Mouse (Mus musculus): Measurements from ENCODE around the gene Htt. TPM values are rescaled to one million over a fixed set of nuclear protein-coding genes. Genes with fewer than 3 reads are reported as not detected.

Gene Htt
- total RNA-seq, 1 experiment from 2014 or later: 19.7 TPM

- no peak for ATAC-seq (replicated peaks; ENCODE audit: insufficient number of reproducible peaks, low FRiP score, low TSS enrichment, poor library complexity, severe bottlenecking)
Measured at GRCm38 (mm10) chr5:34922531-34922930, 161.0 kb downstream of the Htt start.

GRCm38 (mm10) chr5:34923920-34924319 lies 162.4 kb downstream of the Htt start:
- ATAC-seq (replicated peaks; ENCODE audit: insufficient number of reproducible peaks, low FRiP score, low TSS enrichment, poor library complexity, severe bottlenecking): no peak

- no peak for ATAC-seq (replicated peaks; ENCODE audit: insufficient number of reproducible peaks, low FRiP score, low TSS enrichment, poor library complexity, severe bottlenecking)
Measured at GRCm38 (mm10) chr5:34924519-34924918, 163.0 kb downstream of the Htt start.

GRCm38 (mm10) chr5:34927648-34928047 lies 166.1 kb downstream of the Htt start:
- no peak for ATAC-seq (replicated peaks; ENCODE audit: insufficient number of reproducible peaks, low FRiP score, low TSS enrichment, poor library complexity, severe bottlenecking)

GRCm38 (mm10) chr5:34930151-34930975 lies 168.8 kb downstream of the Htt start:
- ATAC-seq (replicated peaks; ENCODE audit: insufficient number of reproducible peaks, low FRiP score, low TSS enrichment, poor library complexity, severe bottlenecking): no peak

GRCm38 (mm10) chr5:34931091-34931490 lies 169.6 kb downstream of the Htt start:
- no peak for ATAC-seq (replicated peaks; ENCODE audit: insufficient number of reproducible peaks, low FRiP score, low TSS enrichment, poor library complexity, severe bottlenecking)

- no peak for ATAC-seq (replicated peaks; ENCODE audit: insufficient number of reproducible peaks, low FRiP score, low TSS enrichment, poor library complexity, severe bottlenecking)
Measured at GRCm38 (mm10) chr5:34931516-34932457, 170.2 kb downstream of the Htt start.

GRCm38 (mm10) chr5:34932458-34932806 lies 170.9 kb downstream of the Htt start:
- ATAC-seq (replicated peaks; ENCODE audit: insufficient number of reproducible peaks, low FRiP score, low TSS enrichment, poor library complexity, severe bottlenecking): no peak

- no peak for ATAC-seq (replicated peaks; ENCODE audit: insufficient number of reproducible peaks, low FRiP score, low TSS enrichment, poor library complexity, severe bottlenecking)
Measured at GRCm38 (mm10) chr5:34933461-34933860, 171.9 kb downstream of the Htt start.

- ATAC-seq (replicated peaks; ENCODE audit: insufficient number of reproducible peaks, low FRiP score, low TSS enrichment, poor library complexity, severe bottlenecking): no peak
Measured at GRCm38 (mm10) chr5:34941710-34942470, 180.3 kb downstream of the Htt start.

GRCm38 (mm10) chr5:34943428-34943827 lies 181.9 kb downstream of the Htt start:
- ATAC-seq (replicated peaks; ENCODE audit: insufficient number of reproducible peaks, low FRiP score, low TSS enrichment, poor library complexity, severe bottlenecking): no peak

GRCm38 (mm10) chr5:34948861-34949760 lies 187.6 kb downstream of the Htt start, which contains the start of gene Rgs12:
Gene Rgs12, plus strand, starts transcription at chr5:34949445.
- ATAC-seq (replicated peaks; ENCODE audit: insufficient number of reproducible peaks, low FRiP score, low TSS enrichment, poor library complexity, severe bottlenecking): peak; percentile 64

GRCm38 (mm10) chr5:34949769-34950211 lies 188.2 kb downstream of the Htt start:
- no peak for ATAC-seq (replicated peaks; ENCODE audit: insufficient number of reproducible peaks, low FRiP score, low TSS enrichment, poor library complexity, severe bottlenecking)

GRCm38 (mm10) chr5:34950486-34951160 lies 189.1 kb downstream of the Htt start:
- no peak for ATAC-seq (replicated peaks; ENCODE audit: insufficient number of reproducible peaks, low FRiP score, low TSS enrichment, poor library complexity, severe bottlenecking)

GRCm38 (mm10) chr5:34951161-34951834 lies 189.8 kb downstream of the Htt start:
- no peak for ATAC-seq (replicated peaks; ENCODE audit: insufficient number of reproducible peaks, low FRiP score, low TSS enrichment, poor library complexity, severe bottlenecking)

GRCm38 (mm10) chr5:34954508-34954907 lies 193.0 kb downstream of the Htt start:
- no peak for ATAC-seq (replicated peaks; ENCODE audit: insufficient number of reproducible peaks, low FRiP score, low TSS enrichment, poor library complexity, severe bottlenecking)

GRCm38 (mm10) chr5:34955630-34956029 lies 194.1 kb downstream of the Htt start:
- no peak for ATAC-seq (replicated peaks; ENCODE audit: insufficient number of reproducible peaks, low FRiP score, low TSS enrichment, poor library complexity, severe bottlenecking)
